Mouse (Mus musculus): ENCODE results near the gene Ctsc. TPM values are rescaled to one million over a fixed set of nuclear protein-coding genes. Genes with fewer than 3 reads are reported as not detected.
"Not testable (repeated sequence)": the region's sequence is repeated elsewhere in the genome, so short reads cannot be mapped to it uniquely, and the experiment has no call there.

Ctsc gene
- 12.2 and 13.5 TPM in 2 replicates for polyA plus RNA-seq (2016; fragmentation: Nextera tagmentation; extraction: Ambion mirVana)

DNA sequence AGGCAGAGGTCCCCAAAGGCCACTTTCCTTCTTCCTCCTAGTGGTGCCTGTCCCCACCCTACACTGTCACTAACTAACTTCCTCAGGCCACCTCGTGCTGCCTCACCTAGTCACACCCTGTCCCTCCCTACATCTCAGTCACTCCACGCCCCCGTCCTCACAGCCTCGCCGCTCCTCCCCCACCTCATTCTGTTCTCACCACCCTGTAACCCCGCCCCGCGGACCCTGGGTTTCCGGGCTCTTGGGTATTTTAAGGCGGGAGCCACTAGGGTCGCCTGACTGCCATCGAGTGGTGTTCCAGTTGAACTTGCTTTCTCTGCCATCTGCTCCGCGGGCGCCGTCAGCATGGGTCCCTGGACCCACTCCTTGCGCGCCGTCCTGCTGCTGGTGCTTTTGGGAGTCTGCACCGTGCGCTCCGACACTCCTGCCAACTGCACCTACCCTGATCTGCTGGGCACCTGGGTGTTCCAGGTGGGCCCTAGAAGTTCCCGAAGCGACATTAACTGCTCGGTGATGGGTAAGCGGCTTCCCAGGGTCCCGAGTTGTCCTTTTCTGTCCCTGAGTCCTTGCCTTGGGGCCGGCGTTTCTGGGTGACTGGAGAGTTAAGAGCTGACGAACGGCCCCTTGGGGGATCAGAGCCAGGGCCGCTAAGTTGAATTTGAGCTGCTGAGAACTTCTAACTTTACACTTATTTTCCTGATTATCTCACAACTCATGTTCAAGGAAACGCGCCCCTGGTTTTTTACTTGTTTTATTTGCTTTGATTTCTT lies at the start of gene Ctsc:
TSS of gene Ctsc (plus strand) at position 228 of the 770 bp plus-strand sequence.
- WGBS = 2% methylated on average over 34 of the region's 34 CpGs
- no peak within 1 kb of the TSS for H3K27ac ChIP-seq
- peak; percentile 92 for ATAC-seq (ENCODE audit: low FRiP score)

DNA sequence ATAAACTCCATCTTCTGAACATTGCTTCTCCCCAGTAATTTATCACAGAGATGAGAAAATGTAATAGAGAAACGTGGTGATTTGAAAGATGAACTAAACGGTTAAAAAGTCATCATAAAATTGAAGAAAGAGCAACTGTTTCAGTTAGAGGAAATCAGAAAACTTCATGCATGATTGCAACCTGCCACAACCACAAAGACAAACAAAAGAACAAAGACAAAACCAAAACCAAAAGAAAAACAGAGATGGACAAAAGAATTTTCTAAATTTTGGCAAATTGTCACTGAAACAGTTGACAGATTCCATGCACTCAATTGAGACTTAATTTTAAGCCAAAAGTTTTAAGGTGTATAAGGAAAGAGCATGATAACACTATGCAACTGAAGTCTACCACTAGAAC lies 48.8 kb upstream of the Ctsc start:
- Histone ChIP-seq H3K9ac (no peak overlapping the region), H3K4me2 (no peak overlapping the region), H3K9me3 (no peaks in the 10 kb centered on the region), H3K4me1 (no peaks in the 10 kb centered on the region), H3K27ac (no peak overlapping the region), H3K27me3 (no peaks in the 10 kb centered on the region), H3K4me3 (replicated peaks) (no peak overlapping the region), H3K36me3 (replicated peaks) (no peaks in the 10 kb centered on the region)
- WGBS = 74% methylated on average over 2 of the region's 2 CpGs
- no peak for ATAC-seq (ENCODE audit: low FRiP score)

More for the DNA sequence above, at the start of gene Ctsc:
- peak within 1 kb of the TSS; percentile 81 for H3K4me2 ChIP-seq
- H3K9ac ChIP-seq = peak within 1 kb of the TSS; percentile 60
- H3K36me3 ChIP-seq (replicated peaks) = no peaks in the 10 kb centered on the region
- H3K9me3 ChIP-seq = no peaks in the 10 kb centered on the region
- H3K4me1 ChIP-seq = peaks cover 14% of the 10 kb centered on the region
- peak within 1 kb of the TSS; percentile 46 for H3K4me3 ChIP-seq (replicated peaks)
- H3K27me3 ChIP-seq = no peaks in the 10 kb centered on the region

DNA sequence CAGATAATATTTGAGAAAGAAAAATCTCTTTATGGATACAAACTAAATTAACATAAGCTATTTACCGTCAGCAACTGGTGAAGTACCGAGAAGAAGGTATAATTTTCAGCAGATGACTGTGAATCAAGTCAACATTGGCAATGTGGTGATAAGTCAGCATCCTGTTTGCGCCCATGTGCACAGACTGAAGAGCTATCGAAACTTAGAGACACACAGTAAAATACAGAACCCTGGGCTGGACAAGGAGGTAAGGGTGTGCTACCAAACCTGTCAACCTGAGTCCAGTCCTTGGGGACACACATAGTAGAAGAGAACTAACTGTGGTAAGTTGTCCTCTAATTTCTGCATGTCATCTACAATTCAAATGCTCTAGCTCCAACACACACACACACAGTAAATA lies 47.8 kb upstream of the Ctsc start:
- no peaks in the 10 kb centered on the region for H3K36me3 ChIP-seq (replicated peaks)
- H3K27me3 ChIP-seq = no peaks in the 10 kb centered on the region
- WGBS = 93% methylated on average over 4 of the region's 4 CpGs
- no peak overlapping the region for H3K4me3 ChIP-seq (replicated peaks)
- no peaks in the 10 kb centered on the region for H3K9me3 ChIP-seq
- no peak overlapping the region for H3K27ac ChIP-seq
- H3K9ac ChIP-seq = no peak overlapping the region
- H3K4me1 ChIP-seq = no peaks in the 10 kb centered on the region
- no peak overlapping the region for H3K4me2 ChIP-seq
- no peak for ATAC-seq (ENCODE audit: low FRiP score)

DNA sequence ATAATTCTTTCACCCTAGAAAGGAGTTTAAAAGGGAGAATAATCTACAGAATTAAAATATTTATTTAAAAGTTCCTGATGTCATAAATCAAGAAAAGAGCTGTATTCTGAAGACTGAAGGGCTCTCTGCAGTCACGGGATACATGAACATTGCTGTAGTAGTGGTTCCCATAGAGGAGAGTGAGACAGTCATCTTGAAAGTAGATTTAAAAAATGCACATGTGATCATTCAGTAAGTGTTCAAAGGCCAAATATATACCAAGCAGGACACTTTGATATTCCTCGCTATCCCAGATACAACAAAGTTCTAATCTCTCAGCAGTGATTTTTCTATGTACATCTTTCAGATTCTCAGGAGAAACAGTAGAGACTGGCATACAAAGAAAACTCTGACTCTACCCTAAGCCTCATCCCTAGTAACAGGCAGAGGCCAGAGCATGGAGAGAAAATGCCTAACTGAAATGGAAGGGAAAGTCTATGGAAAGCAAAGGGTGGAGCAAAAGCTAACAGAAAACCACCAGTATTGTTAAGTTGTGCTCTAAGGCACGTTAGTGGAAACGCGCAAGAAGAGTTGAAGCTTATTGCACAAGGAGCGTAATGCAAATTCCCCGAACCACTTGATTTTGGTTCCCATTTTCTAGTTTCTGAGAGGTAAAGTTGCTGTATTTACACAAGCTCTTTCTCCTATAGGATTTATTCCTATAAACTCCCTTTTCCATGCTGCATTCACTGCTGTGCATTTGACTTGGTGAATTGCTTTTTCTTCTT lies 46.9 kb upstream of the Ctsc start:
- H3K4me3 ChIP-seq (replicated peaks) = no peak overlapping the region
- 93% methylated on average over 7 of the region's 7 CpGs for WGBS
- no peaks in the 10 kb centered on the region for H3K4me1 ChIP-seq
- H3K27ac ChIP-seq = no peak overlapping the region
- no peaks in the 10 kb centered on the region for H3K36me3 ChIP-seq (replicated peaks)
- no peaks in the 10 kb centered on the region for H3K27me3 ChIP-seq
- ATAC-seq (ENCODE audit: low FRiP score) = no peak
- H3K4me2 ChIP-seq = no peak overlapping the region
- H3K9ac ChIP-seq = no peak overlapping the region
- H3K9me3 ChIP-seq = no peaks in the 10 kb centered on the region

DNA sequence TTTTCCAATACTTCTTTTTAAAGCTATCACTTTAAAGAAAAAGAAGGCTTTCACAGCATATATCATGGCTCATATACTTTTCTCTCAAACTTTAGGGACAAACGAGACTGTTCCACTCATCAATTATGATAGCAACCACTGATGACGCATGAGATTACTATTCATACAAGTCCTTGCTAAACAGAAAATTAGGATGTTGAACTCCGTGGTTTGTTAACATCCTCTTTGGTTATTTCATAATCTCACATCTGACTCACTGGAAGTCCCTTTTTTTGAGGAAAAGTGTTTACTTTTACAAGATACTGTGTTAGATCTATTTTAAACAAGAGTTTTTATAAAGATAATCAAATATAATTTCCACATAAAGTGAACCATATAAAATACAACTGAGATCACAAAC lies 34.8 kb upstream of the Ctsc start:
- Histone ChIP-seq H3K9me3 (no peaks in the 10 kb centered on the region), H3K4me3 (replicated peaks) (no peak overlapping the region), H3K4me1 (no peaks in the 10 kb centered on the region), H3K4me2 (no peak overlapping the region), H3K27ac (no peak overlapping the region), H3K27me3 (no peaks in the 10 kb centered on the region), H3K36me3 (replicated peaks) (no peaks in the 10 kb centered on the region), H3K9ac (no peak overlapping the region)
- no peak for ATAC-seq (ENCODE audit: low FRiP score)
- WGBS = 85% methylated on average over 3 of the region's 3 CpGs

DNA sequence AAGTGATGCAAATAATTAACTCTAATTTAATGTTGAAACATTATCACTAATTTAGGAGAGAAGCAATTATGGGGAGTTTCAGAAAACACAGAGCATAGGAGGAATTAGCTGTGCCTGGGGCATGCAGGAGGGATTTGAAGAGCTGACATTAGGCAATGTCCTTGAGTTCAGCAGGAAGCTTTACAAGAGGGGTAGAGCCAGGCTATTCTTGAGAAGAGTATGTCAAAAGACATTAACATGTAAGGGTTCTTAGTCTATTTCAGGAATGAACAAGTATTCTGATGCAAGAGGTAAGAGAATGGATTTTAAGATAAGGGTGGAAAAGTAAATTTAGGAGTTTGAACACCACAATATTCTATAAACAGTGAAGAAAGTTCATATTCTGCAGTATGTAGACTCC lies 33.4 kb upstream of the Ctsc start:
- H3K9ac ChIP-seq = no peak overlapping the region
- H3K9me3 ChIP-seq = no peaks in the 10 kb centered on the region
- no peak for ATAC-seq (ENCODE audit: low FRiP score)
- H3K4me1 ChIP-seq = no peaks in the 10 kb centered on the region
- H3K27me3 ChIP-seq = no peaks in the 10 kb centered on the region
- H3K4me3 ChIP-seq (replicated peaks) = no peak overlapping the region
- H3K4me2 ChIP-seq = no peak overlapping the region
- H3K36me3 ChIP-seq (replicated peaks) = no peaks in the 10 kb centered on the region
- no peak overlapping the region for H3K27ac ChIP-seq

DNA sequence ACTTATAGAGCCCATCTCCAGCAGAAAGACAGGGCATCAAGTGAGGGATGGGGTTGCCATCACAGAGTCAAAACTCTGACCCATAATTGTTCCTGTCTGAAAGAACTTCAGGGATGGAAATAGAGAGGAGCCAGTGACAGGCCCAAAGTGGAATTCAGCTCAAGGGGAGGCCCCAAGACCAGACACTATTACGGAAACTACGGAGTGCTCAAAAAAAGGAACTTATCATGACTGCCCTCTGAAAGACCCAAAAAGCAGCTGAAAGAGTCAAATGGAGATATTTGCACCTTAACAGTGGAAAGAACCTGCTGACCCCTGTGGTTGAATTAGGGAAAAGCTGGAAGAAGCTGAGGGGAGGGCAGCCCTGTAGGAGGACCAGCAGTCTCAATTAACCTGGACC lies 27.5 kb upstream of the Ctsc start:
- not testable (repeated sequence) for H3K9ac ChIP-seq; H3K9me3 ChIP-seq; H3K4me1 ChIP-seq; H3K36me3 ChIP-seq (replicated peaks); ATAC-seq (ENCODE audit: low FRiP score); H3K27ac ChIP-seq; H3K4me3 ChIP-seq (replicated peaks); H3K4me2 ChIP-seq; H3K27me3 ChIP-seq
- 96% methylated on average over 2 of the region's 2 CpGs for WGBS

DNA sequence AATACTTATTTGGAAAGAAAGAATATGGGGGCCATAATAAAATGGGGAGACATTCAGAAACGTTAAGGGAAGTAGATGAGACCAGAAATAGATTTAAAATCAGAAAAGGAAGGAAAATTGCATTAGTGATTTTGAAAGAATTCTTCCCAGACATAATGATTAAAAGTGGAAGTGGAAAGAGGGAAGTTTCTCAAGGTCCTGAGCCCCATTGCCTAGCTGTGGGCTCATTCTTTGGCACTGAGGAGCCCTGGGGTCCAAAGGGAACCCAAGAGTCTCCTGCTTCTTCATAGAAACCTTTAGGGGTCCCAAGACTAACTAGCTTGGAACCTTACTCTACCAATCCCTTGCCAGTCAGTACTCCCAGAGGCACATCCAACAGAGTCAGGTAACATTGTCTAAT lies 26.4 kb upstream of the Ctsc start:
- no peak for ATAC-seq (ENCODE audit: low FRiP score)

DNA sequence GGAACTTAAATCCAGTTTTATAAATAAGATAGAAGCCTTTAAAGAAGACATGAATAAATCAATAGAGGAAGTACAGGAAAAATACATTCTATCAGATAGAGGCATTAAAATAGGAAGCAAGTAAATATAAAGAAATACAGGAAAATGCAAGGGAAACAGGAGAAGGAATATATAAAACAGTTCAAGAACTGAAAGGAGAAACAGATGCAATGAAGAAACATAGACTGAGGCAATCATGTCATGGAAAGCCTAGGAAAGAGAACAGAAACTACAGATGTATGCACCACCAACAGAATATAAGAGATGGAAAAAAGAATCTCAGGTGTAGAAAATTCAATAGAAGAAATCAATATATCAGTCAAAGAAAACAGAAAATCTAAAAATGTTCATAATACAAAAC lies 25.8 kb upstream of the Ctsc start:
- no peak for ATAC-seq (ENCODE audit: low FRiP score)
- H3K9me3 ChIP-seq = no peaks in the 10 kb centered on the region
- no peaks in the 10 kb centered on the region for H3K36me3 ChIP-seq (replicated peaks)
- no peak overlapping the region for H3K4me2 ChIP-seq
- H3K4me3 ChIP-seq (replicated peaks) = no peak overlapping the region
- no peak overlapping the region for H3K9ac ChIP-seq
- no peaks in the 10 kb centered on the region for H3K27me3 ChIP-seq
- H3K27ac ChIP-seq = no peak overlapping the region
- no peaks in the 10 kb centered on the region for H3K4me1 ChIP-seq

More for the DNA sequence above, 26.4 kb upstream of the Ctsc start:
- no peaks in the 10 kb centered on the region for H3K4me1 ChIP-seq
- no peaks in the 10 kb centered on the region for H3K9me3 ChIP-seq
- H3K27ac ChIP-seq = no peak overlapping the region
- H3K27me3 ChIP-seq = no peaks in the 10 kb centered on the region
- H3K9ac ChIP-seq = no peak overlapping the region
- no peaks in the 10 kb centered on the region for H3K36me3 ChIP-seq (replicated peaks)
- H3K4me3 ChIP-seq (replicated peaks) = no peak overlapping the region
- 67% methylated on average over 1 of the region's 1 CpGs for WGBS
- no peak overlapping the region for H3K4me2 ChIP-seq

DNA sequence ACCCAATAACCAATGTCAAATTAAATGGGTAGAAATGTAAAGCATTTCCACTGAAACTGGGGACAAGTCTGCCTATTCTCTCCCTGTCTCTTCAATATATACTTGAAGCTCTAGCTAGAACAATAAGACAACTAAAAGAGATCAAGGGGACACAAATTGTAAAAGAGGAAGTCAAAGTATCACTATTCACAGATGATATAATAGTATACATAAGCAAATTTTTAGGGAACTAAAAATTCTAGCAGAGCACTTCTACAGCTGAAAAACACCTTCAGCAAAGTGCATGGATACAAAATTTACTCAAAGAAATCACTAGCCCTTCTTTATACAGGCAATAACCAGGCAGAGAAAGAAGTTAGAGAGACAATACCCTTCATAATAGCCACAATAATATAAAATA lies 23.0 kb upstream of the Ctsc start:
- Histone ChIP-seq H3K36me3 (replicated peaks) (no peaks in the 10 kb centered on the region), H3K4me3 (replicated peaks) (no peak overlapping the region), H3K9ac (no peak overlapping the region), H3K4me1 (no peaks in the 10 kb centered on the region), H3K4me2 (no peak overlapping the region), H3K9me3 (no peaks in the 10 kb centered on the region), H3K27ac (no peak overlapping the region), H3K27me3 (no peaks in the 10 kb centered on the region)
- ATAC-seq (ENCODE audit: low FRiP score) = no peak

DNA sequence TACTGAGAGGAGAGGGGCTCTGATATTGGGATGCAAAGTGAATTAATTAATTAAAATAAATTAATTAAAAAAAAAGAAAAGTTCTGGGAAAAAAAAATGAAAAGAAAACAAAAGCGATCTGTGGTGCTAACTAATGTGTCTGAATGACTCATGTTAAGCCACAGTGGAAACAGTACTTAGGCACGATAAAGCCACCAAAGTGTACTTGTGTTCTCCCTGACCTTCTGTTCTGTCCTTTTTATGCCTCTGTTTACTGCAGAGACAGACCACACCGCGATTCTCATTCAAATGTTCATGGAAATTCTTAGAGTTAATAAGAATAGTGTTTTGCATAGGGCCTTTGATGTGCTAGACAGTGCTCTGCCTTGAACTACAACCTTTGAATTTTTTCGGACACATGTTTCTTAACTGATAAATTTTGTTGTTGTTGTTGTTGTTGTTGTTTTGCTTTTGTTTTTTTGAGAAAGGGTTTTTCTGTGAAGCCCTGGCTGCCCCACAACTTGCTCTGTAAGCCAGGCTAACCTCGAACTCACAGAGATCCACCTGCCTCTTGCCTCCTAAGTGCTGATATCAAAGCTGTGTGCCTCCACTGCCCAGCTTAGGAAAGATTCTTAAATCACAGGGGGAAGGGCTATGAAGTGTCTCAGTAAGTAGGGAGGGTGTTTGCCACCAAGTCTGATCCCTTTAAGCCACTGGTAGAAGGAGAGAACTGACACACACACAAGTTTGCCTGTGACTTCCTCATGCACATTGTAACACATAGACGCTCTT lies 18.5 kb upstream of the Ctsc start:
- Histone ChIP-seq H3K4me2 (no peak overlapping the region), H3K27me3 (no peaks in the 10 kb centered on the region), H3K9me3 (no peaks in the 10 kb centered on the region), H3K36me3 (replicated peaks) (no peaks in the 10 kb centered on the region), H3K4me3 (replicated peaks) (no peak overlapping the region), H3K9ac (no peak overlapping the region), H3K4me1 (no peaks in the 10 kb centered on the region), H3K27ac (no peak overlapping the region)
- no peak for ATAC-seq (ENCODE audit: low FRiP score)
- 74% methylated on average over 7 of the region's 7 CpGs for WGBS

DNA sequence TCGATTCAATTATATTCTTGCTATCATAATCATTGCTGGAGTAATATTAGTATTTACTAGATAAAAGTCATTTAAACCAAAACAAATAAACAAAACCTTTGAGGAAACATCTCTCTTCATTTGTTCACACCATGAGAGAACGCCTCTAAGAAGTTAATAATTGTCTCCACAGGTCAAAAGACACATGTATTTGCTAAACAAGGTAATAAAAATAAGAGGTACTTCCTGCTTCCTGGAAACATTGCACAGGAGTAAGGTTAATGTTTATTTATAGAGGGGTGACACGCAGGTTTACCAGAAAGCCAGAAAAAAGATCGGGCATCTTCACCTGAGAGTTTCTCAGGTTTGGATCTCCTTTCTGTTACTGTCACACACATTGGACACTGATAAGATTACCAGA lies 16.1 kb upstream of the Ctsc start:
- Histone ChIP-seq H3K36me3 (replicated peaks) (no peaks in the 10 kb centered on the region), H3K27me3 (no peaks in the 10 kb centered on the region), H3K4me1 (no peaks in the 10 kb centered on the region), H3K4me3 (replicated peaks) (no peak overlapping the region), H3K9me3 (no peaks in the 10 kb centered on the region), H3K4me2 (no peak overlapping the region), H3K27ac (no peak overlapping the region), H3K9ac (no peak overlapping the region)
- 82% methylated on average over 4 of the region's 4 CpGs for WGBS
- ATAC-seq (ENCODE audit: low FRiP score) = no peak
